Mouse (Mus musculus): ENCODE measurements at regions not wholly inside any gene's neighbourhood (a gene's known extent, or its start where the extent isn't known, plus 50 kb on each side); places are given as distances from the start of the nearest gene placed in this dataset.

DNA sequence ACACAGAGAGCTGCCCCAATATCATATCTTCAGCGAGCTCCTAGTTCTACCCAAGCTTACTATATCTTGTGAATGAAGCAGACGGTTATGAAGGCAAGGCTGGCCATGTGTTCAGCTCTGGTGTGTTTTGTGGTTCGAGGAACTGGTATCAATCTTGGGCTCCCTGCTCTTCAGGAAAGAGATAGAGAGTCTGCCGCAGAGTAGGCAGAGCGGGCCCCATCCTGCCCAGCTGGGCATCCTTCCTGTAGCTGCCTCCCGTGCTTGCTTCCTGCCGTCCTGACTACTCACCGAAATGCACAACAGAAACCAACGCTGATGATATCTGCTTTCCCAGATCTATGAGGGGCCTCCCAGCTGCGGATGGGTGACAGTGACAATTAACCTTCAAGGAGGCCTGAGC lies 60.3 kb downstream of the Snrpe start:
- ATAC-seq (replicated peaks; ENCODE audit: poor library complexity) = peak; percentile 87

GRCm38 (mm10) chr1:133548971-133549370 lies 61.1 kb downstream of the Snrpe start:
- no peak for ATAC-seq (replicated peaks; ENCODE audit: poor library complexity)

- ATAC-seq (replicated peaks; ENCODE audit: poor library complexity) = no peak
Observed at GRCm38 (mm10) chr1:133547541-133547940, 62.5 kb downstream of the Snrpe start.

GRCm38 (mm10) chr1:133544996-133545395 lies 65.1 kb downstream of the Snrpe start:
- ATAC-seq (replicated peaks; ENCODE audit: poor library complexity) = no peak

- no peak for ATAC-seq (replicated peaks; ENCODE audit: poor library complexity)
Observed at GRCm38 (mm10) chr1:133543751-133544150, 66.3 kb downstream of the Snrpe start.

GRCm38 (mm10) chr1:133541996-133542775 lies 67.9 kb downstream of the Snrpe start:
- ATAC-seq (replicated peaks; ENCODE audit: poor library complexity) = no peak

GRCm38 (mm10) chr1:133530698-133531097 lies 79.4 kb downstream of the Snrpe start:
- ATAC-seq (replicated peaks; ENCODE audit: poor library complexity) = no peak

DNA sequence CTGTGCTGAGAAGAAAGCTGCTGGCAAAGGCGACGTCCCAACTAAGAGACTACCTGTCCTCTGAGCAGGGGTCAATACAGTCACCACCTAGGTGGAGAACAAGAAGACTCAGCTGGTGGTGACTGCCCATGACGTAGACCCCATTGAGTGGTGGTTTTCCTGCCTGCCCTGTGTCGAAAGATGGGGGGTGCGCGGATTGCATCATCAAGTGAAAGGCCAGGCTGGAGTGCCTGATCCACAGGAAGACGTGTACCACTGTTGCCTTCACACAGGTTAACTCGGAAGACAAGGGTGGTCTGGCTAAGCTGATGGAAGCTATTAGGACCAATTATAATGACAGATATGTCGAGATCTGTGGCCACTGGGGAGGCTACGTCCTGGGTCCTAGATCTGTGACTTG lies 80.3 kb downstream of the Snrpe start:
- peak; percentile 66 for ATAC-seq (replicated peaks; ENCODE audit: poor library complexity)

GRCm38 (mm10) chr1:133527651-133528385 lies 82.3 kb downstream of the Snrpe start:
- no peak for ATAC-seq (replicated peaks; ENCODE audit: poor library complexity)

DNA sequence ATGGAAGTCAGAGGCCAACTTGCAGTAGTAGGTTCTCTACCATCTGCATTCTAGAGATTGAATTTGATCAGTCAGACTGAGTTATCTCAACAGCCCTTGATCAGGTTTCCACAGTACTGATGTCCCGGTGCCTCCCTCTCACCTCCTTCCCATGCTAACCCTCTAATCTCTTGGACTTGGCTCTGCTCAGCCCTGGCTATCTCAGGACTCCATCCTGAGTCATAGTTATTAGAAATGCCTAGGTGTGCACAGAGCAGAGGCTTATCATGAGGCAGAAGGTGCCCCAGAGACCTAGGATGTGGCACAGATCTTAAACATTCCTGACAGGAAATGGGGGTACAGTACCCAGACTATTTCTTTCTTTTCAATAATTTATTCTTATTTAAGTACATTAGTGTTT lies 87.3 kb downstream of the Snrpe start:
- no peak for ATAC-seq (replicated peaks; ENCODE audit: poor library complexity)

GRCm38 (mm10) chr1:133520652-133521051 lies 89.4 kb downstream of the Snrpe start:
- ATAC-seq (replicated peaks; ENCODE audit: poor library complexity) = no peak

DNA sequence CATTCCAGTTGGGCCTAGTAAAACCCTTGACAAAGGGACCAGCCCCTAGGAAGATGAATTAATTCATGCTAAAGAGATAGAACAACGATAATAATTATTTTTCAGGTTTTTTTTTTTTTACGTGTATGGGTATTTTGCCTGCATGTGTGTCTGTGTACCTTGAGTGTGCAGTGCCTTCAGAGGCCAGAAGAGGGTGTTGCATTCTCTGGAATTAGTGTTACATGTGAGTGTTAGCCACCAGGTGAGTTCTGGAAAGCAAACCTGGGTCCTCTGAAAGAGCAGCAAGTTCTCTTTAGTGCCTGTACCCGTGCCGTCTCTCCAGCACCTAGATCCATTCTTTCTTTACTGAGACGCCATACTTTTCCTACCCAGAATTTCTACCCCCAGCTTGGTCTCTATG lies 92.8 kb upstream of the Sox13 start:
- no peak for ATAC-seq (replicated peaks; ENCODE audit: poor library complexity)

- no peak for ATAC-seq (replicated peaks; ENCODE audit: poor library complexity)
Observed at GRCm38 (mm10) chr1:133504116-133504515, 79.9 kb upstream of the Sox13 start.

DNA sequence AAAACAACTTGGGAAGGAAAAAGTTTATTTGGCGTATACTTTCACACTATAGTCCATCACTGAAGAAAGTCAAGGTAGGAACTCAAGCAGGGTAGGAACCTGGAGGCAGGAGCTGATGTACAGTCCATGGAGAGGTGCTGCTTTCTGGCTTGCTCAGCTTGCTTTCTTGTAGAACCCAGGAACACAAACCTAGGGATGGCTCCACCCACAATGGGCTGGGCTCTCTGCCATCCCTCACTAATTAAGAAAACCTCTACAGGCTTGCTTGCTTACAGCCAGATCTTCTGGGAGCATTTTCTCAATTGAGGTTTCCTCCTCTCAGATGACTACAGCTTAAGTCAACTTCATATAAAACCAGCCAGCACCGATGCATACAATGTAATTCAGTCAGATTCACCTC lies 79.2 kb upstream of the Sox13 start:
- ATAC-seq (replicated peaks; ENCODE audit: poor library complexity) = no peak

- no peak for ATAC-seq (replicated peaks; ENCODE audit: poor library complexity)
Observed at GRCm38 (mm10) chr1:133501016-133501415, 76.8 kb upstream of the Sox13 start.

DNA sequence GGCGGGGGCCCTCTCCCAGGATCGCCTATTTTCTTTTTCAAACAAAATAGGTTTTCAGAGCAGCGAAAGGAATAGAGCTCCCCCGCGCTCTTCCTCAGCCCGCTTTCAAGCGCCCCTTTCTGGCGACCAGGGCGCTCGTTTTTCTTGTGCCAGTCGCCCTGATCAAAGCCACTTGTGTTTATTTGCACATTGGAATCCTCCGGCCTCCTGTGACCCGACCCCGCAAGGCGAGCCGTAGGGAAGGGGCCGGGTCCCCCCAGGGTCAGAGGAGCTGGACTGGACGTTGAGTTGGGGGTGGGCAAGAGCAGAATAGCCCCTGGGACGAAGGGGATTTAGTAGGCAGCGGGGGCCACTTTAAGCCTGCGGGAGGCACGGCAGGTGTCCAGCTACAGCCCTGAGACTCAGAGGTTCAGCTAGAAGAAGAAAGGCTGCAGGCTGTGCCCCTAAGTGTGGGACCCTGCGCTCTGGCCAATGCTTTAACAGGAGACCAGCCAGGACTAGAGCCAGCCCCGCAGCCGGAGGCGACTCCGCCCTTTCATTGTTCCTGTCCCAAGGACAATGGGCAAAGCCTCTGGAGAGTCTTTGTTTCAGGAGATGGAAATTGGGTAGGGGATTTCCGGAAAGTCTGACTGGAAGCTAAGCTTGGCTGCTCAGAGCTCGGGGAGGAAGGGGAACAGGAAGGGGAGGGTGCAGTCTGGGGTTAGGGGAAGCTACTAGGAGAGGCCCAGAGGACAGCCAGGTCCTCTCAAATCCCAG lies 69.0 kb upstream of the Sox13 start:
- peak; percentile 66 for ATAC-seq (replicated peaks; ENCODE audit: poor library complexity)

DNA sequence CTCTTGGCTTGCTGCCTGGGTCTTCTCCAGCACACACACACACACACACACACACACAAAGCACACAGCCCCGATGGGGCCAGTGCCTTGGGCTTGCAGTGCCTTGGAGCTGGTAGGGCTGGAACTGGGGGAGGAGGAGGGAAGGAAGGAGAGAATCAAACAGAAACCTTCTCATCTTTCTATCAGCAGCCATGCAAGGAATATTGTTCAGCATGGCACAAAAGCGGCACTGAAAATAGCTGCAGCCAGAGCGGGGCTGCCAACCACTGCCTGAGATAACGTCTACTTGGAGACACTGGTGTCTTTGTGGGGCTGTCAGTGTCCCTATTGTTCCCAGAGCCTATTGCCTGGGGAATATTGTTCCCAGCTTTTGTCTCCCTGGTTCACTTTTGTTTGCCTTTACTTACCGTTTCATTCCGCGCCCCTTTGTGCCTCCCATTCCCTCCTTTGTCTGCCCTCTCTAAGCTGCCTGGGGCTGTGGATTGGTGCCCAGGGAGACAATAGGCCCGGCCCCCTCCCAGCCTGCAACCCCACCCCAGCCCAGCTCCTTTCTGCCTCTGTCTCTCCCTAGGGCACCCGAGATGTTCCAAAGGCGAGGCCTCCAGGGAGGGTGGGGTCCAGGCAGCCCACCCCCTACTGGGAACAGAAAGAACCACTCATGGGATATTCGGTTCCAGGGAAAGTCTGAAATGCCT lies 68.3 kb upstream of the Sox13 start:
- ATAC-seq (replicated peaks; ENCODE audit: poor library complexity) = no peak

DNA sequence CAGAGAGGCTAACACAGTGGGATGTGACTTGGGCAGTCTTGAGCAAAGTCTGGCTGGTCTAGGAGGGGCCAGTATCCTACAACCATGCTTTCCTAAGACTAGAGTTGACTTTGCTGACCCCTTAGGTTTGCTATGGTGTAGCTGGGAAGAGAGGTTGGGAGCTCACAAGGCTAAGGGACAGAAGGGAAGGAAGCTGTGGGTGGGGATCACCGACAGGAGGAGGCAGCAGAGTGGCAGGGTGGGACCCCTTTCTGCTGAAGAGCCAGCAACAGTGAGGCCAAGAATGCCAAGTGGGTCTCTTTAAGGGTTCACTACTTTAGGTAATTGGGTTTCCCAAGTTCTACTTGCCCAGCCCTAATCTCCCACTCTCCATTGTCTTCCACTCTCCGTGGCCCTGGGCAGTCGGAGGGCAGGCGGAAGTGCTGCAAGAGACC lies 67.7 kb upstream of the Sox13 start:
- no peak for ATAC-seq (replicated peaks; ENCODE audit: poor library complexity)

- no peak for ATAC-seq (replicated peaks; ENCODE audit: poor library complexity)
Observed at GRCm38 (mm10) chr1:133487171-133487901, 63.2 kb upstream of the Sox13 start.

DNA sequence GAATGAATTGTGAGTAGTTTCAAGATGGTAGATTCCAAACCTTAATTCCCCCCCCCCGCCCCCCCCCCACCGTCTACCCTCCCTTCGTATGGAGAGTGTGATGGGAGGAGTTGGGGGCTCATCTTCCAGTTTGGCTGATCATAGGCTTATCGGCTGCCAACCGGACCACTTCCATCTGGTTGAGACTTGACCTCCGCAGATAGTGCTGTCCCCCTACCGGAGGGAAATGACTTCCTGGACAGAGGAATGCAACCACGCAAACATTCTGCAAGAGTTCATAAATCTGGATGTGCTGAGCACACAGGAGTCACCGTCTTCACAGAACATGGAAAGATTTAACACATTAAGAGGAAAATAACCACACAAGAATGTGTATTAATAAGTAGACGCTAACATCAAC lies 62.2 kb upstream of the Sox13 start:
- no peak for ATAC-seq (replicated peaks; ENCODE audit: poor library complexity)

Data from megakaryocyte progenitor cell, adult 5-6 weeks (primary cell).